Mouse (Mus musculus): ENCODE data around the gene Sphkap. TPM values are rescaled to one million over a fixed set of nuclear protein-coding genes. Genes with fewer than 3 reads are reported as not detected.

The Sphkap gene
- polyA plus RNA-seq, 2 experiments from 2014 or later: not detected

GRCm38 (mm10) chr1:83285866-83286265 is 122.1 kb downstream of the Sphkap start:
- ATAC-seq: no peak

GRCm38 (mm10) chr1:83277044-83277443 is 131.0 kb downstream of the Sphkap start:
- no peak for ATAC-seq

DNA sequence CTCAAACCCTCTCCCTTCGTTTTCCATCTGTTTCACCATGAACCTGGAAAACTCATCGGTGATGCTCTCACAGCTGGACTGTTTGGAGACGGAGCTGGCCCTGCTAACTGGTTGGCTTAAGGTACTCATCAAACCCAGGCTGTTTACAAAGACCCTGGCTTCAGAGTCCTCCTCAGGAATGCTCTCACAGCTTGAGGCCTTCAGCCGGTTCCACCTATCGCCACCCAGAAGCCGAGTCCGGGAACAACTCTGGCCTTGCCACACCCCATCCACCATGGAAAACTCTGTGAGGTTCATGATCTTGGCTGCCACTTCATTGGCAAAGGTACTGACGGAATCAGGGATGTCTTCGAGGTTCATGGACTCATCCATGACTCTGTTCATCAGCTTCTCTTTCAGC is 131.4 kb downstream of the Sphkap start:
- ATAC-seq: no peak

DNA sequence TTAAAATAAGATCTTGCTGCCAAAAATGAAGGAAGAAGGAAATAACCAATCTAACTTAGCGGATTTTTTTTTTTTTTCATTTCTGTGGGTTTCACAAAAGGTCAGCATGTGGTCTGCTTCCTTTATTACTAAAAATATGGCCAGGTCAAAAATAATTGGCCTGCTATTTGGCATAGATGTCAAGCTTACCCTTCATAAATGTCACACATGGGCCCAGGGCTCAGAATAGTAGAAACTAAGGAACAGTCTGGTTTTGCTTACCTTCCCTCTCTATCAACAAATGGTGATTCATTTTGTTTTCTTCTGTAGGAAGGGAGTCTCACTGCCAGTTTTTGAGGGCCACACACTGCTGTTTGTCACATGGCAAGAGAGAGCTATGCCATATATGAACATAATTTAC is 156.3 kb downstream of the Sphkap start:
- ATAC-seq: no peak

- no peak for ATAC-seq
These were observed 159.7 kb downstream of the Sphkap start for GRCm38 (mm10) chr1:83248235-83248746.

GRCm38 (mm10) chr1:83227946-83228345 is 180.1 kb downstream of the Sphkap start:
- ATAC-seq: no peak

DNA sequence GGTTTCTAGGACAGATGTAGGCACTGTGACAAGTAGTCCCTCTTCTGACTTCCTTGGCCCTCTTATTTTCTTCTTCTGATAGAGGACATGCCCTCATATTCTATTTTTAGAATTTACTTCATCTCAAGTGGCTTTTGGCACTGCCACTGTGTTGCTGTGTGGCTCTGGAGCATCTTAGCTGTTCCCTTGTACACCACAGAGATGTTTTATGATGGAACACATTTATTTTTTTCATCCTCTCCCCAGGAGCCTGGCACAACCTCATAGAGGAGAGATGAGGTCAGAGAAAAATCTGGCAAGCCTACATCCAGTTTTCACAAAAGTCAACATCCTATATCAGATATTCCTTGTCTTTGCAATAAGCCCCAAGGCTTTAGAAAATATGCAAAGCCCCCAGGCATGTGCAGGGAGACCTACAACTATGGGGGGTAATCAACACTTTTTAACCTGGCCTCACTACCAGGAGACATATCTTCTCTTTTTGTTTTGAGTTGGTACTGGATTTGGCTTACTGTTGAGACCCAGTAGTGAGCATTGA is 183.5 kb downstream of the Sphkap start:
- no peak for ATAC-seq

- no peak for ATAC-seq
These were observed 184.9 kb downstream of the Sphkap start for GRCm38 (mm10) chr1:83223072-83223471.

DNA sequence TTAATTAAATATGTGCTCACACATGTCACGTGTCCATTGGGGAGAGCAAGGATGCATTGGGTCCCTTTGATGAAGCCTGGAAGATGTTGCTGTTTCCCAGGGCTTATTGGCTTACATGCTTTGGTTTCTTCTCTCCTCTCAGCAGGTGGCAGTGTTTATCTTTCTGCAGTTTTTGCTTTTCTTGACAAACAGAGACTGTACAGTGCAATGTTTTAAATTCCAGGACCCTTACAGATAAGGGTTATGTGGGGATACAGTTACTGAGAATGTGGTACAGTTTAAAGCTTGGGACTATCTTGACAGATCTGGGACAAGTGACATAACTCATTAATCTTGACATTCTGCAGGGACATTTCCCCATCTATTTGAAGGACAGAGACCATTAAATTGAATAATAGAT is 189.7 kb downstream of the Sphkap start:
- ATAC-seq: no peak

GRCm38 (mm10) chr1:83209981-83210380 is 198.0 kb downstream of the Sphkap start:
- ATAC-seq: no peak

Other genes starting within 250 kb of the Sphkap start
- gene Daw1, start 248.4 kb downstream of the Sphkap start, polyA plus RNA-seq (2017; shearing (Covaris generic)): under 1 TPM in 1 of 2 experiments, not detected in 1; 0.33 TPM

All from activated CD4-positive, CD25-positive, alpha-beta regulatory T cell, adult 4 months (primary cell).